Mouse (Mus musculus) midbrain, embryonic 13.5 days (tissue): ENCODE measurements around the gene Orai1. TPM values are rescaled to one million over a fixed set of nuclear protein-coding genes. Genes with fewer than 3 reads are reported as not detected.

Source experiments
- ATAC-seq: fragments of 200-750 bp; cut with Nextera tagmentation; 2 replicates; pipeline ENCODE4 v1.8.0; 2017; ENCODE audit warnings: mild to moderate bottlenecking, moderate TSS enrichment, moderate library complexity
- H3K27ac ChIP-seq: fragments of 300-500 bp; sonication (generic); 2 replicates; pipeline ENCODE4 v1.5.1; 2015; ENCODE audit warnings: inconsistent platforms, mild to moderate bottlenecking, moderate library complexity
- H3K27me3 ChIP-seq: fragments of 300-500 bp; sonication (generic); 2 replicates; pipeline ENCODE4 v1.6.1; 2015; ENCODE audit warnings: mild to moderate bottlenecking, inconsistent platforms
- H3K36me3 ChIP-seq: fragments of 300-500 bp; sonication (generic); 2 replicates; pipeline ENCODE4 v1.6.1; 2015; ENCODE audit warnings: mild to moderate bottlenecking, inconsistent platforms
- H3K4me1 ChIP-seq: fragments of 300-500 bp; sonication (generic); replicated peaks from 2 replicates; pipeline ENCODE4 v1.6.1; 2015; ENCODE audit warnings: inconsistent platforms
- H3K4me2 ChIP-seq: fragments of 300-500 bp; sonication (generic); replicated peaks from 2 replicates; pipeline ENCODE4 v1.6.1; 2015; ENCODE audit warnings: moderate library complexity, mild to moderate bottlenecking, inconsistent platforms
- H3K4me3 ChIP-seq: fragments of 300-500 bp; sonication (generic); replicated peaks from 2 replicates; pipeline ENCODE4 v1.5.1; 2015; ENCODE audit warnings: mild to moderate bottlenecking, inconsistent platforms
- H3K9ac ChIP-seq: fragments of 300-500 bp; sonication (generic); replicated peaks from 2 replicates; pipeline ENCODE4 v1.6.1; 2015; ENCODE audit warnings: mild to moderate bottlenecking, inconsistent platforms
- H3K9me3 ChIP-seq: fragments of 300-500 bp; sonication (generic); 2 replicates; pipeline ENCODE4 v1.6.1; 2016; ENCODE audit warnings: mild to moderate bottlenecking, inconsistent platforms
- WGBS: fragments of 180-500 bp; shearing (Covaris S2); methylation state at CpG from one replicate; pipeline ENCODE4 v1.1.7; 2015; 5-methylcytosine and 5-hydroxymethylcytosine counted together
- polyA plus RNA-seq: library from polyadenylated mRNA; unstranded; fragments of >200 nt; fragmentation: Nextera tagmentation; extraction: Ambion mirVana; gene quantifications from 2 replicates; pipeline ENCODE4 v1.2.1, GENCODE M21; 2015

Orai1 gene
- polyA plus RNA-seq, 1 experiment from 2014 or later, result 10.5 TPM

DNA sequence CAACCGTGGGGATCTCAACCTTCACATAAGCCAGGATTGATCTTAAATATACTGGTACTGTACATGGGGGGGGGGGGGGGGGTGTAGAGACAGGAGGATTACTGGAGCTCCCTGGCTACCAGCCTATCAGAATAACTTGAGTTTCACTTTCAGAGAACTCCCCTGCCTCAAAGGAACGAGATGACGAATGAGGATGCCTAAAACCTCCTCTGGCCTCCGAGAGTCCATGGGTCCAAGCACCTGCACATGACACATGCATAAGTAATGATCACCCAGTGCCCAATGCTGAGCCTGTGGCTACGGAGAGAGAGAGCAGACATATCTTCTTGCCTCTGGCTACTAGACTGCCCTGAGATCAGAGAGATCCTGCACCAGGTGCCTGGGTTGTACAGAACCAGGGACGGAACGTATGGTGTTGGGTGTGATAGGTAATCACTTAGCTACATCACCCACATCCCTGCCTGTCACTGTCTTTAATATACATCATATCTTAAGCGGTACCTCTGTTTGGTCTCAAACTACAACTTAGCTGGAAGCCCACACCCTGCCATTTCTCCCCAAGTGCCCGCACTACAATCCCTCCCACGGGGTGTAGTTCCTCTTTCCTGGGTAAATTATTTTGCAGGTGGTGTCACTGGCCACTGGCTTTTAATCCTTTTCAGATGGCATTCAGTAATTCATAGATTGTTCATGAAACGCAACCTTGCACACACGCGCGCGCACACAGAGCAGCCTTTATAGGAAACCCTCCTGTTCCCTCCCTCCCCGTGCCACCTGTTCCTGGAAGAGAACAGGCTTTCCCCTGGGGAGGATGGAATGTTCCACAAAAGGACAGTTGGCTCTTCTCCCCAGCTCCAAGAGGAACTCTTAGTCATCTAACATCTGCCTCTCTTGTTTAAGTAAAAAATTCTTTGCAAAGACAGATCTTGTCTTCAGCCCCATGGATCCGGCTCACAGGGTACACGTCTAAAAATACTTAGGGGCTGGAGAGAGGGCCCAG is 17.4 kb upstream of the Orai1 start:
- Histone ChIP-seq H3K4me2 (no peak overlapping the region), H3K27me3 (no peaks in the 10 kb centered on the region), H3K36me3 (no peaks in the 10 kb centered on the region), H3K4me3 (no peak overlapping the region), H3K9ac (no peak overlapping the region), H3K27ac (no peak overlapping the region), H3K4me1 (0 out of 2 replicates have a peak, but pooled peaks cover 6% of the 10 kb centered on the region), H3K9me3 (no peaks in the 10 kb centered on the region)
- ATAC-seq, result no peak
- WGBS, result 89% methylated on average over 18 of the region's 18 CpGs

DNA sequence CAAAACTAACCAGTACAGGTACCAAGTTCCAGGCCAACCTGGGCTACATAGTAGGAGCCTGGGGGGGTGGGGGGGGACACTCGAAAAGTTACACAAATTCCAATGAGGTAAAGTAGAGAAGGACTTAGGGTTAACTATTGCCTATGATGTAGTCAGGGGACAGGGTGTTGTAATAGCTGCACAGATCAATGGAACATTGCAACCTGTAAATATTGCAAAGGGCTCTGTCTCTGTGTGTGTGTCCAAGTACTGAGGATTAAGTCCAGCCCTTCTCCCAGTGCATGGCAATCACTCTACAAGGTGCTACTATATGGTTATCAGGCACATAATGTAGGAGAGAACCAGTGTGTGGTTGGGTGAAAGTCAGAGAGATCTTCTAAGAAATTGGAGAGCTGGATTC is 14.0 kb upstream of the Orai1 start:
- no peaks in the 10 kb centered on the region for H3K36me3 ChIP-seq
- H3K27me3 ChIP-seq, result no peaks in the 10 kb centered on the region
- no peak overlapping the region for H3K9ac ChIP-seq
- H3K4me2 ChIP-seq, result no peak overlapping the region
- no peak overlapping the region for H3K4me3 ChIP-seq
- no peak for ATAC-seq
- H3K4me1 ChIP-seq, result peaks cover 5% of the 10 kb centered on the region
- WGBS, result 68% methylated on average over 1 of the region's 1 CpGs
- H3K9me3 ChIP-seq, result no peaks in the 10 kb centered on the region
- H3K27ac ChIP-seq, result no peak overlapping the region

DNA sequence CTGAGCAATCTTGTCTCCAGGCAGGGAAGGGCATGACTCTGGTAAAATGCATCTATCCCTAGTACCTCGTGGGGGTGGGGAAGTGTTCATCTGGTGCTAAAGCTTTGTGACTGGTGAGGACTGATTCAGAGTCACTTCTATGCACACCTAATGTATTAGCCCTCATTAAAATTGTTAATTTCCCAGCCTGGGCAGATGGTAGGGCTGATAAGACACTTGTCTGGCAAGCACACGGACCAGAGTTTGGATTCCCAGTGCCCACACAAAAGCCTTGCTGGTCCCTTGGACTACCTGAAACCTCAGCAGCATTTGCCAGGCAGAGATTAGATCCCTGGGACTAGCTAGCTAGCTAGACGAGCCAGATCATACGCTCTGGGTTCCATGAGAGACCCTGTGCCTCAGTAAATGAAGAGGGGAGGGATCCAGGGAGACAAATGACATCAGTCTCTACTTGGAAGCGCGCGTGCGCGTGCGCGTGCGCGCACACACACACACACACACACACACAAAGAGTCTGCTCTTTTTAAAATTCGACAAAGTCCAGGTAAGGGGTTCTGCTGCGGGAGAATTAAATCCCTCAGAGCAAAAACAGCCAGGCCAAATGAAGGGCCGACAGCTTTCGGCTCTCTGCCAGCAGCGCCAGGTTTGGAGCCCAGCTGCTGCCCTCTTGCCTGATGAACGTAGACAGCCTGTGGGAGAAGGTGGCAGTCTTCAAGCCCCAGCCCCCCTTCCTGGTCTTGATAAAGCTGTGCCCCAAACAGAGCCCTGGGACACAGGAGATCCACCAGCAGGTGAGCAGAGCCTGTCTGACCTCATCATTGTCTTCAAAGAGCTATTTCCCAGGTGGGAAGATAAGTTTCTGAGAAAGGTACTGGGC is 8.9 kb upstream of the Orai1 start:
- Histone ChIP-seq H3K9me3 (no peaks in the 10 kb centered on the region), H3K4me3 (no peak overlapping the region), H3K4me1 (peaks cover 12% of the 10 kb centered on the region), H3K4me2 (no peak overlapping the region), H3K27ac (peak overlapping the region; percentile 44; the same call in 1 of the 2 replicates), H3K27me3 (no peaks in the 10 kb centered on the region), H3K9ac (no peak overlapping the region), H3K36me3 (no peaks in the 10 kb centered on the region)
- no peak for ATAC-seq
- WGBS, result 55% methylated on average over 19 of the region's 19 CpGs

DNA sequence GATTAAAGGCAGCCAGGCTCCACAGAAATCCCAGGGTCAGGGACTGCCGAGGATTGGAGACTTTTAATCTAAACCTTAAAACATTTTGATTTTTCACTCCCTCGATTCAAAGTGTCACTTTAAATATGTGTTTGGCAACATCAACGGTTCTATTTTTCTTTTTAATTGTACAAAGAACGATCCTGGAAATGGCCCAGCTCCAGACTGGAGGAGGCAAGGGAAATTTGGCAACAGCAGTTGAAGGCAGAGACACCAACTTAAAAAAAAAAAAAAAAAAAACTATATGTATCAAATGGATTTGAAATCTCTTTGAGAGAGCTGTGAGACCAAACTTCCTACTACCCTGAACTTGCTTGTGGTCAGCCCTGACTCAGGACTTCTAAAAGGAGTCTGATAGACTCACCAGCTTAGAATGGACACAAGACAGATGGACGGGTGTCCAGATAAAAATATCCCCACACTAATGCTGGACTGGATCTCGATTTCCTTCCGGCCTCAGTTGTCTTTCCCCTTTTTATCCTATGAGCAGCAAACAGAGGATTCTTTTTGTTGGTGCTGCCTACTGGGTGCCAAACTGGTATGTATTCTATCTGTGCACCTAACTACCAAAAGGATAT is 5.9 kb upstream of the Orai1 start:
- H3K27ac ChIP-seq, result no peak overlapping the region
- peaks cover 12% of the 10 kb centered on the region for H3K4me1 ChIP-seq
- H3K27me3 ChIP-seq, result no peaks in the 10 kb centered on the region
- 83% methylated on average over 7 of the region's 7 CpGs for WGBS
- H3K4me2 ChIP-seq, result no peak overlapping the region
- H3K9me3 ChIP-seq, result no peaks in the 10 kb centered on the region
- no peak overlapping the region for H3K9ac ChIP-seq
- no peaks in the 10 kb centered on the region for H3K36me3 ChIP-seq
- ATAC-seq, result no peak
- H3K4me3 ChIP-seq, result no peak overlapping the region

DNA sequence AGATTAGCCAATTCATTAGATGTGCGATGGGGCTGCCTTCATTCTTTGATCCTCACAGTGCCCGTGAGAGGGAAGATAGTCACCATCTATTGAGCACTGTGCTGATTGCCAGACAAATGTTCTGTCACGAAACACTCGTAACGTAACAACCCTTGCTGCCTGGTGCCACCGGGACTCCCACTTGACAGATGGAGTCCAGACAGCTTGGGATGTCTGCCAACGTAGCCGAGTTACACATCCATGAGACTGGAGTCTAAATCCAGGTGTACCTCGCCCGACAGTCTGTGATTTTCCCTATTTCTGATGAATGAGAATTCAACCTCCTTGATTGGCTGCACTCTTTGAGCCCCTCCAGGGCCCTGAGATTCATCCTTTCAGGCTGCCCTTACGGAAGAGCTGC is 5.0 kb upstream of the Orai1 start:
- Histone ChIP-seq H3K27ac (no peak overlapping the region), H3K9me3 (no peaks in the 10 kb centered on the region), H3K4me3 (no peak overlapping the region), H3K9ac (no peak overlapping the region), H3K4me1 (peaks cover 17% of the 10 kb centered on the region), H3K27me3 (no peaks in the 10 kb centered on the region), H3K4me2 (no peak overlapping the region), H3K36me3 (no peaks in the 10 kb centered on the region)
- WGBS, result 79% methylated on average over 11 of the region's 11 CpGs
- no peak for ATAC-seq

DNA sequence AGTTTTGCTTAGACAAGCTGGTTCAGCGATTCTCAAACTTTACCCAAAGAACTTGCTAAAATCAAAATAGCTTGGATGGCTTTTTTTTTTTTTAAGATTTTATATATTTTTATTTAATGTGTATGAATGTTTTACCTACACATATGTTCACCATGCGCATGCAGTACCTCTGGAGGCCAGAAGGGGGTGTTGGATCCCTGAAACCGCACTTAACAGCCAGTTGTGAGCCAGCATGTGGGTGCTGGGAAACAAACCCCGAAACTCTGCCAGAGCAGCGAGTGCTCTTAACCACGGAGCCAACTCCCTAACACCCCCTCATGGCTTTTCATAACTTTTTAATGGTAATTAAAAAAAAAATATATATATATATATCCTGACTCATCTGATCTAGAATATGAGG is 4.1 kb upstream of the Orai1 start:
- Histone ChIP-seq H3K9me3 (no peaks in the 10 kb centered on the region), H3K4me1 (peaks cover 18% of the 10 kb centered on the region), H3K27ac (no peak overlapping the region), H3K36me3 (no peaks in the 10 kb centered on the region), H3K27me3 (no peaks in the 10 kb centered on the region), H3K4me3 (no peak overlapping the region), H3K4me2 (no peak overlapping the region), H3K9ac (no peak overlapping the region)
- WGBS, result 93% methylated on average over 6 of the region's 6 CpGs
- ATAC-seq, result no peak

DNA sequence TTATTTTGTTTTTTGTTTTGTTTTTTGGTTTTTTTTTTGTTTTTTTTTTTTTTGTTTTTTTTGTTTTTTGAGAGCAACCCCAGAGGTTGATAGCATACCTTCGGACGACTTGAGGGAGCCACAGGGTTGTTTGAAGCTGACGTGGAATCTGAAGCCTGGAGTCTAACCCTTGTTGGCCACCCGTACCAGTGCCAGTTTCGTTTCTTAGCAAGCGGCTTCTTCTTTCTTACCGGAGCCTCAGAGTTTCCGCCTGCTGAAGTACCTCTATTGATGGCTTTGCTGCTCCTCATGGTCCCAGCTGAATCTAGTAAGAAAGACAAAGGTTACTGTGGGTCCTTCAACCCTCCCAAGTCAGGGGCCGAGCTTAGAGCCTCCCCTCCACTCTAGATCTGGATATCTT is 3.2 kb upstream of the Orai1 start:
- H3K27me3 ChIP-seq, result no peaks in the 10 kb centered on the region
- H3K9me3 ChIP-seq, result no peaks in the 10 kb centered on the region
- ATAC-seq, result no peak
- H3K4me3 ChIP-seq, result no peak overlapping the region
- H3K4me2 ChIP-seq, result no peak overlapping the region
- peaks cover 17% of the 10 kb centered on the region for H3K4me1 ChIP-seq
- no peaks in the 10 kb centered on the region for H3K36me3 ChIP-seq
- WGBS, result 97% methylated on average over 9 of the region's 9 CpGs
- no peak overlapping the region for H3K27ac ChIP-seq
- no peak overlapping the region for H3K9ac ChIP-seq

DNA sequence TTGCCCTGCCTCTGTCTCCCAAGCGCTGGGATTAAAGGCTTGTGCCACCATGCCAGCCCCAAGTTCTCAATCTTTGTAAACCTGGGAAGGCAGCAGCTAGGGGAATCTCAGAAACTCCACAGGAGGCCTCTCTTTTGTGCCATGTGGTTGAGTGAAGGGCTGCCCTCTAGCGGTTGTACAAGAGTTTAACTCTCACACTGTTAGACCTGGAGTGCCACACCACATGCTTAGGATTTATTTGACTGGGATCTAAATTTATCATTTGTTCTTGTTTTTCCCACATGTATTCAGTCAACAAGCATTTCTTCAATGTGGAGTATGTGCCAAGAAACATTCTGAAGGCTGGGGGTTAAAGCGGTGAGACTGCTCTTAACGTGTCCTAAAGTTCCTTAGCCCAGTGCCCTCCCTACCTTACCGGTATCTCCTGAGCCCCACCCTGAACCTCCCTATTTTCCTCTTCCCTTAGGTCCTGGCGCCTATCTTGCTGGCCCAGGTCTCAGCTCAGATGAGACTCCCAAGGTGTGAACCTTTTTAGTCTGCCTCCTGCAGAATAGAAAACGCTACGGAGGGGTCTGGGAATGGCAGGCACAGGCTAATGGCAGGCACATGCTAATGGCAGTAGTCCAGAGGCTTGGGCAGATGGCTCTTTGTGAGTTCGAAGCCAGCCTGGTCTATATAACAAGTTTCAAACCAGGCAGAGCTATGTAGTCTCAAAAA is 1.1 kb upstream of the Orai1 start:
- H3K9me3 ChIP-seq, result no peaks in the 10 kb centered on the region
- no peak overlapping the region for H3K4me3 ChIP-seq
- H3K9ac ChIP-seq, result no peak overlapping the region
- no peaks in the 10 kb centered on the region for H3K36me3 ChIP-seq
- no peak for ATAC-seq
- H3K4me2 ChIP-seq, result no peak overlapping the region
- H3K27me3 ChIP-seq, result no peaks in the 10 kb centered on the region
- H3K4me1 ChIP-seq, result peaks cover 32% of the 10 kb centered on the region
- no peak overlapping the region for H3K27ac ChIP-seq
- 60% methylated on average over 9 of the region's 9 CpGs for WGBS

DNA sequence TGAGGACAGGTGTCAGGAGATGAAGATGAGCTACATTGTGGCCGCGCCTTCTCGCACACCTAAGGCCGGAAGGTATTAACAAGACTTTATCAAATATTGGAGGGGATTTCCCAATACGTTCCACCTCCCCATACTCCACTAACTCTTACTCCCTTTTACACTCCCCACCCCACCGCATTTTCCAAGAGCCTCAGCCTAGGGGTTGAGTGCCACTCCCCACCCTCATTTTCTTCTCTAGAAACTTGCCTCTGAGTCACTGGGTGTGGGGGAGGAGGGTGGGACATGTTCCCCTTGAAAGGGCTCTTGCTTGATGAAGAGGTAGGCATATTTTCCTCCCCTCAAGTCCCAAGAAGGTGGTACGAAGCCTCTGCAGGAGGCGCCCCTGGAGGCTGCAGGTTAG is 1.0 kb downstream of the Orai1 start:
- Histone ChIP-seq H3K4me1 (peaks cover 48% of the 10 kb centered on the region), H3K27me3 (no peaks in the 10 kb centered on the region), H3K27ac (peak overlapping the region; percentile 93; the same call in 1 of the 2 replicates), H3K36me3 (no peaks in the 10 kb centered on the region), H3K4me3 (peak overlapping the region; percentile 75), H3K9me3 (no peaks in the 10 kb centered on the region), H3K4me2 (peak overlapping the region; percentile 66), H3K9ac (peak overlapping the region; percentile 84)
- 24% methylated on average over 8 of the region's 8 CpGs for WGBS
- ATAC-seq, result no peak

DNA sequence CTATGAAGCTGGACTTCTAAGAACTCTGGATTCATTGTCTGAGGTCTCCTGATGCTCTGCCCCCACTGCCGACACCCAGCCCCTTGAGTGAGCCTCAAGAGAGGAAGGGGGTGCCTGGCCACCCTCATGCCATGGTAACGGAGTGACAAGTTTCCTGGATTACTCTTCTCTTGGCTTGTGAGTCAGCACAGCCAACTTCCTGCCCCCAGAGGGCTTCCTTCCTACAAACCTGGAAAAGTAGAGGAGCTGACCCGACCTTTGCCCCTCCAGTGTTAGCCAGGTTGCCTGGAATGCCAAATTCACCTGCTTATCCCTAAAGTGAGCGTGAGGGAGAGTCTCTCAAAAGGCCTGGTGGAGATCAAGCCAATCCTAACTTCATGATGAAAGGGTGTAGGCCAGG is 2.6 kb downstream of the Orai1 start:
- no peak for ATAC-seq
- Histone ChIP-seq H3K4me1 (peaks cover 48% of the 10 kb centered on the region), H3K27ac (no peak overlapping the region), H3K27me3 (no peaks in the 10 kb centered on the region), H3K9me3 (no peaks in the 10 kb centered on the region), H3K9ac (no peak overlapping the region), H3K36me3 (no peaks in the 10 kb centered on the region), H3K4me2 (no peak overlapping the region), H3K4me3 (no peak overlapping the region)
- WGBS, result 83% methylated on average over 4 of the region's 4 CpGs

DNA sequence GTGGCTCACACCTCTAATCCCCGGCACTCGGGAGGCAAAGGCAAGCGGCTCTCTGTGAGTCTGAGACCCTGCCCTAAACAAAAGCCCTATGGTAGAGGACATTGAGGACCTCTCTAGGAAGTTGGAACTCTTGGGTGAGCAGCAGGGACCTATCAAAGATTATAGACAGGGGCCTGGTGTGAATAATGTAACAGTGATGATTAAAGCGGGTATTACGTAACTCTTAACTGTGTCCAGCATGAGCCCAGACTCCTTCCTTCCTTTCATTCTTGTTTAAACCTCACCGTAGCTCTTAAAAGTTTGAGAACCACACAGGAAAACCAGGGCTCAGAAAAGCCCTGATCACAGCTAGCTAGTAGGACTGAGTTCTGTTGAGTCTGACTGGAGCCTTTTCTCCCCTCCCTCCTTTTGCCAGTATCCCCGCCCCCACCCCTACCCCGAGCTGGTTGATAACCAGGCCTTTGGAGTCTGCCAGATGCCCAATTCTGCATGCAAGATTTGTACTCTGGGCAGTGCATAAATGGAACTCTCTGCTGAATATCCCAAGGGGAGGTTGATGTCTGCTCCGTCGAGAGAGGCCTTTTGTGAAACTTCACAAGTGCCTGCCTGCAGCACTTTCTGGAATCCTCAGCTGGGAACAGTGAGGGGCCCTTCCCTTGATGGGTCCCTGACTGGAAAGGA is 4.6 kb downstream of the Orai1 start:
- H3K4me3 ChIP-seq, result no peak overlapping the region
- no peaks in the 10 kb centered on the region for H3K36me3 ChIP-seq
- H3K9me3 ChIP-seq, result no peaks in the 10 kb centered on the region
- WGBS, result 37% methylated on average over 10 of the region's 10 CpGs
- 0 out of 2 replicates have a peak overlapping the region, but pooled peaks have one; percentile 39 for H3K9ac ChIP-seq
- 0 out of 2 replicates have a peak, but pooled peaks have one; percentile 41 for ATAC-seq
- H3K4me2 ChIP-seq, result peak overlapping the region; percentile 16
- H3K4me1 ChIP-seq, result peaks cover 46% of the 10 kb centered on the region
- H3K27ac ChIP-seq, result peak overlapping the region; percentile 77
- no peaks in the 10 kb centered on the region for H3K27me3 ChIP-seq
